Mouse (Mus musculus): ENCODE measurements around the gene Ska3. TPM values are rescaled to one million over a fixed set of nuclear protein-coding genes. Genes with fewer than 3 reads are reported as not detected.

Gene Ska3
- total and polyA plus RNA-seq, 3 experiments, result 14.7 to 46.3 (median 40.2) TPM

DNA sequence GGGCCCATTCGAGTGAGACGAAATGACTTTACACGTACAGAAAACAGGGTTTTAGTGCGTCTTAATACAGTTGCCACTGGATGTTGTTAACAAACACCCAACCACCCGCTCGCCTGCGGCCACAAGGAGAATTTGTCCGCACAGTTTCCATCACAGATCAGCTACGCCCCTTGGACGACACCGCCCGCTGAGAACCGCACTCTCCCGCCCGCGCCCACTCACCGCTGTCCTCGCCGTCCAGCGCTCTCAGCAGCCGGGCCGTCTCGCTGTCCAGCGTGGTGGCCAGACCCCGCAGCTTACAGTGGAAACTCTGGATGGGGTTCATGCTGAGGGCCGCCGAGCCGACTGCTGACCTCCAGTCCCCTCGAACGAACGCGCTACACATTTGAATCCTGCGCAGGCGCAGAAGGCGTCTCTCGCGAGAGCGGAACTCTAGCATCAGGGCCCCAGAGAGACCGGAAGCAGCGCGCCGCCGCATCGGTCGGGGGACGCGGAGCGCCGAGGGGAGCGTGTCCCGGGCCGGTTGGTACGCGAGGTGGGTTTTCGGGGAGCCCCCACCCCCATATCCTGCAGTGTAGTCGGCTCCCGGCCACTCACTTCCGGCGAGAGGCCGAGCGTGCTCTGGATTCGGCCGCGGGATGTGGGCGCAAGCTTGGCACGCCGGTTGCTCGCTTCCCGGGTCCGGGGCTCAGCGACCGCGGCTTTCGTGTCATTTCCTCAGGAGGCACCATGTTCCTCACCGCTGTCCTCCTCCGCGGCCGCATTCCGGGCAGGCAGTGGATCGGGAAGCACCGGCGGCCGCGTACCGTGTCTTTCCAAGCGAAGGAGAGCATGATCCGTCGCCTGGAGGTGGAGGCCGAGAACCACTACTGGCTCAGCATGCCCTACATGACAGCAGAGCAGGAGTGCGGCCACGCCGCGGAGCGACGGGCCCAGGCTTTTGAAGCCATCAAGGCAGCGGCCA, at the start of gene Ska3, which contains the start of gene Mrpl57 (continued):
- TF ChIP-seq CTCF (conservative IDR thresholded peaks at IDR 0.05 in 1 of 2, IDR thresholded peaks at IDR 0.05 in 1 of 2; ENCODE audit: low read depth in 2 of 2, low read length in 2 of 2), result no peak

- peaks cover 2 to 52% of the 10 kb centered on the region in 2 experiments; a peak in 3 of 4 replicates for H3K4me1 ChIP-seq (ENCODE audit: control insufficient read depth in 1 of 2, insufficient read depth in 2 of 2)
- H3K36me3 ChIP-seq (replicated peaks in 1 of 2; ENCODE audit: control insufficient read depth in 1 of 2, insufficient read depth in 1 of 2, low read length in 1 of 2), result peaks cover 12 to 49% of the 10 kb centered on the region in 2 experiments
- no peak overlapping the region for H3K9ac ChIP-seq (ENCODE audit: insufficient read depth, low read depth)
- H3K27ac ChIP-seq (ENCODE audit: insufficient read depth, low read depth), result no peak overlapping the region
- no peak overlapping the region for H3K4me3 ChIP-seq (replicated peaks in 1 of 3; ENCODE audit: low read depth in 2 of 3, low read length in 2 of 3, poor library complexity in 1 of 3)
- H3K4me2 ChIP-seq (ENCODE audit: insufficient read depth, low read depth, poor library complexity, severe bottlenecking), result peak overlapping the region; percentile 21; the same call in 1 of the 2 replicates
- TF ChIP-seq EP300 (IDR thresholded peaks at IDR 0.05; ENCODE audit: low read length), result peak; percentile 43
- TF ChIP-seq MAFK (IDR thresholded peaks at IDR 0.05; ENCODE audit: insufficient replicate concordance, low read length), result peak; percentile 82
- TF ChIP-seq SIN3A (IDR thresholded peaks at IDR 0.05; ENCODE audit: low read length), result no peak
- no peak for TF ChIP-seq ELF1 (IDR thresholded peaks at IDR 0.05; ENCODE audit: low read depth, low read length)
- no peak for TF ChIP-seq HCFC1 (IDR thresholded peaks at IDR 0.05; ENCODE audit: low read depth, low read length)
- TF ChIP-seq ZKSCAN1 (IDR thresholded peaks at IDR 0.05; ENCODE audit: borderline replicate concordance, low read depth, low read length), result no peak
- TF ChIP-seq IRF4 (IDR thresholded peaks at IDR 0.05; ENCODE audit: low read depth, low read length), result peak; percentile 6; the same call in 1 of the 2 replicates
- no peak for TF ChIP-seq ZNF384 (IDR thresholded peaks at IDR 0.05; ENCODE audit: low read depth, low read length)
- no peak for TF ChIP-seq ZMIZ1 (IDR thresholded peaks at IDR 0.05; ENCODE audit: low read depth, low read length)
- no peak for TF ChIP-seq UBTF (IDR thresholded peaks at IDR 0.05; ENCODE audit: low read depth, low read length)
- no peak for TF ChIP-seq BHLHE40 (IDR thresholded peaks at IDR 0.05; ENCODE audit: low read depth, low read length)
- TF ChIP-seq NRF1 (IDR thresholded peaks at IDR 0.05; ENCODE audit: low read depth, low read length), result no peak
- no peaks in the 10 kb centered on the region for H3K79me2 ChIP-seq (replicated peaks; ENCODE audit: control insufficient read depth, extremely low read depth, insufficient read depth, poor library complexity, severe bottlenecking)
- in situ Hi-C loops (cut with MboI; ENCODE audit: low pct_ligation_motif_present, low pct_unique_long_range_greater_than_20kb, low sequenced_read_pairs) (no loop called here), dilution Hi-C loops (cut with MboI; ENCODE audit: extremely low pct_ligation_motif_present, extremely low pct_unique_long_range_greater_than_20kb, low sequenced_read_pairs) (no loop called here)
- no peaks in the 10 kb centered on the region for H3K27me3 ChIP-seq (replicated peaks)
- DNase-seq (ENCODE audit: extremely low read depth), result peak; percentile 31
- no peaks in the 10 kb centered on the region for H3K9me3 ChIP-seq (replicated peaks; ENCODE audit: low read length)
These were observed 40.8 kb upstream of the Ska3 start for GRCm38 (mm10) chr14:57866676-57867276.

GRCm38 (mm10) chr14:57865256-57865655, 39.3 kb upstream of the Ska3 start:
- no peak overlapping the region for H3K4me3 ChIP-seq (replicated peaks in 1 of 3; ENCODE audit: low read depth in 2 of 3, low read length in 2 of 3, poor library complexity in 1 of 3)
- H3K9me3 ChIP-seq (replicated peaks; ENCODE audit: low read length), result no peaks in the 10 kb centered on the region
- TF ChIP-seq MXI1 (IDR thresholded peaks at IDR 0.05; ENCODE audit: low read depth, low read length) (no peak), POLR2AphosphoS2 (IDR thresholded peaks at IDR 0.05; ENCODE audit: low read depth, low read length) (no peak), NELFE (IDR thresholded peaks at IDR 0.05; ENCODE audit: low read depth, low read length) (no peak), ZMIZ1 (IDR thresholded peaks at IDR 0.05; ENCODE audit: low read depth, low read length) (no peak), ZKSCAN1 (IDR thresholded peaks at IDR 0.05; ENCODE audit: borderline replicate concordance, low read depth, low read length) (no peak), PAX5 (IDR thresholded peaks at IDR 0.05; ENCODE audit: low read length) (no peak), CHD2 (IDR thresholded peaks at IDR 0.05; ENCODE audit: low read length) (no peak), IRF4 (IDR thresholded peaks at IDR 0.05; ENCODE audit: low read depth, low read length) (no peak), MAX (IDR thresholded peaks at IDR 0.05; ENCODE audit: low read length) (no peak), CTCF (conservative IDR thresholded peaks at IDR 0.05 in 1 of 2, IDR thresholded peaks at IDR 0.05 in 1 of 2; ENCODE audit: low read depth in 2 of 2, low read length in 2 of 2) (no peak), ELF1 (IDR thresholded peaks at IDR 0.05; ENCODE audit: low read depth, low read length) (no peak), GABPA (IDR thresholded peaks at IDR 0.05; ENCODE audit: insufficient replicate concordance, low read depth, low read length) (no peak), TCF12 (IDR thresholded peaks at IDR 0.05; ENCODE audit: low read depth, low read length) (no peak), USF1 (IDR thresholded peaks at IDR 0.05; ENCODE audit: low read depth, low read length) (no peak), TBP (conservative IDR thresholded peaks at IDR 0.05; ENCODE audit: low read depth, low read length) (no peak), ZNF384 (IDR thresholded peaks at IDR 0.05; ENCODE audit: low read depth, low read length) (no peak), NRF1 (IDR thresholded peaks at IDR 0.05; ENCODE audit: low read depth, low read length) (no peak), MEF2A (IDR thresholded peaks at IDR 0.05; ENCODE audit: borderline replicate concordance, low read depth, low read length) (no peak), KAT2A (IDR thresholded peaks at IDR 0.05; ENCODE audit: insufficient replicate concordance, low read length) (no peak)
- dilution Hi-C loops (cut with MboI; ENCODE audit: extremely low pct_ligation_motif_present, extremely low pct_unique_long_range_greater_than_20kb, low sequenced_read_pairs), result no loop called here
- peaks cover 2 to 56% of the 10 kb centered on the region in 2 experiments; a peak in 3 of 4 replicates for H3K4me1 ChIP-seq (ENCODE audit: control insufficient read depth in 1 of 2, insufficient read depth in 2 of 2)
- no peak overlapping the region for H3K4me2 ChIP-seq (ENCODE audit: insufficient read depth, low read depth, poor library complexity, severe bottlenecking)
- no peak overlapping the region for H3K27ac ChIP-seq (ENCODE audit: insufficient read depth, low read depth)
- H3K9ac ChIP-seq (ENCODE audit: insufficient read depth, low read depth), result no peak overlapping the region
- DNase-seq (ENCODE audit: extremely low read depth), result no peak
- in situ Hi-C loops (cut with MboI; ENCODE audit: low pct_ligation_motif_present, low pct_unique_long_range_greater_than_20kb, low sequenced_read_pairs), result no loop called here
- H3K36me3 ChIP-seq (replicated peaks in 1 of 2; ENCODE audit: control insufficient read depth in 1 of 2, insufficient read depth in 1 of 2, low read length in 1 of 2), result peaks cover 12 to 57% of the 10 kb centered on the region in 2 experiments
- no peaks in the 10 kb centered on the region for H3K79me2 ChIP-seq (replicated peaks; ENCODE audit: control insufficient read depth, extremely low read depth, insufficient read depth, poor library complexity, severe bottlenecking)
- H3K27me3 ChIP-seq (replicated peaks), result no peaks in the 10 kb centered on the region
